Mouse (Mus musculus) CH12.LX (cell line): Measurements from ENCODE around the gene Sh3bp2.

ENCODE experiments used
- ETS1 ChIP-seq: conservative IDR thresholded peaks from 2 replicates; pipeline ENCODE4 v1.6.1; 2012; ENCODE audit warnings: low read depth, mild to moderate bottlenecking, inconsistent platforms, low read length, improper control_type of control experiment, moderate library complexity
- JUN ChIP-seq: IDR thresholded peaks from 2 replicates; pipeline ENCODE4 v1.6.1; 2011; ENCODE audit warnings: low read depth, mild to moderate bottlenecking, low read length, improper control_type of control experiment, moderate library complexity; ENCODE audit not compliant: insufficient read depth

DNA sequence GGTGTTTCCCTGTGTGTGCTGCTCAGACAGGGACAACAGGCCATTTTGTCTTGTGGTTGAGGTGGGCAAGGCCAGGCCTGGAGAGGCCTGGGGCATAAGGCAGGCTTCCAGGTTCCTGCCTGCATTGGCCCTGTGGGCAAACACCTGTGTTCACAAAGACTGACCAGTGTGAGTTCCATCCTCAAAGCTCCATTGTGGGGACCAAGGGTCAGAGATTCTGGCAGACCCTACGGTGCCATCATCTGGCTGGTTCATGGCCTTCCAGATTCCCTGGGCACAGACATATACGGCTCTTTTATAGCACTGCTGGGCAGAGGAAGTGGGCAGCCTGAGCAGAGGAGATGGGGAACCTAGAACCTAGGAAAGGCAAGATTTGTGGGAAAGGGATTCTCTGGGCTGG is 1.7 kb downstream of the Sh3bp2 start:
- no peak for TF ChIP-seq ETS1
- TF ChIP-seq JUN = no peak
